Mouse (Mus musculus) adrenal gland, adult 2 months (tissue): Measurements from ENCODE around the gene Usp12. TPM values are rescaled to one million over a fixed set of nuclear protein-coding genes. Genes with fewer than 3 reads are reported as not detected.

Source experiments
- DNase-seq: peaks from one replicate; pipeline ENCODE4 v3.0.0; 2021
- long read RNA-seq: library from polyadenylated mRNA; stranded (forward); transcript quantifications from one replicate; pipeline ENCODE4 v2.0.0, GENCODE M21; 2021
- polyA plus RNA-seq: library from polyadenylated mRNA; depleted of rRNA; stranded (reverse); fragments of >200 nt; gene quantifications from 2 replicates; pipeline ENCODE4 v1.2.3, GENCODE M21; 2012; rRNA removed
- total RNA-seq, 2 experiments: library from RNA; stranded (reverse); gene quantifications; 2 replicates each; pipeline ENCODE4 v1.2.3; 2021

The Usp12 gene
- total RNA-seq (10 to 100 TPM; 27.4 to 34.2 TPM), polyA plus RNA-seq (2.9 and 3.2 TPM in 2 replicates)
- long read RNA-seq, full-length matches to known transcripts = 7 of 14 reads
- long read RNA-seq, partial matches to known transcripts = 1 of 14 reads
- long read RNA-seq, other reads (novel, unspliced or antisense) = 6 of 14 reads

DNA sequence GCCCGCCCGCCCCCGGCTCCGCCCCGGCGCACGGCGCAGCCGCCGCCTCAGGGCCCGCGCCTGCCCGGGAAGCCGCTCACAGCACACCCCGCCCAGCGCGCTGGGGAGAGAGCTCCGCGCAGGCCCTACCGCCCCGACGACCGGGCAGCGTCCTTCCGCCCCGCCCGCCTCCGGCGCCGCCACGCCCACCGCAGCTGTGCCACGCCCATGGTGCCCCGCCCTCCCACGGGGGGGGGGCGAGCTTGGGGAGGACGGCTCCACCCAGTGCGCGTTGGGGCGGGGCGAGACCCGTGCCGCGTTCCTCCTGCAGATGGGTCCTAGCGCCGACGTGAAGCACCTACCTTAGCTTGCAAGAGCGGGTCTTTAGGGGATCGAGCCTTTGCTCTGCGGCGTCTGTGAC, at the start of gene Usp12:
Usp12 (minus strand) TSS at position 154 of the 400 bp plus-strand sequence.
- peak; percentile 100 for DNase-seq

DNA sequence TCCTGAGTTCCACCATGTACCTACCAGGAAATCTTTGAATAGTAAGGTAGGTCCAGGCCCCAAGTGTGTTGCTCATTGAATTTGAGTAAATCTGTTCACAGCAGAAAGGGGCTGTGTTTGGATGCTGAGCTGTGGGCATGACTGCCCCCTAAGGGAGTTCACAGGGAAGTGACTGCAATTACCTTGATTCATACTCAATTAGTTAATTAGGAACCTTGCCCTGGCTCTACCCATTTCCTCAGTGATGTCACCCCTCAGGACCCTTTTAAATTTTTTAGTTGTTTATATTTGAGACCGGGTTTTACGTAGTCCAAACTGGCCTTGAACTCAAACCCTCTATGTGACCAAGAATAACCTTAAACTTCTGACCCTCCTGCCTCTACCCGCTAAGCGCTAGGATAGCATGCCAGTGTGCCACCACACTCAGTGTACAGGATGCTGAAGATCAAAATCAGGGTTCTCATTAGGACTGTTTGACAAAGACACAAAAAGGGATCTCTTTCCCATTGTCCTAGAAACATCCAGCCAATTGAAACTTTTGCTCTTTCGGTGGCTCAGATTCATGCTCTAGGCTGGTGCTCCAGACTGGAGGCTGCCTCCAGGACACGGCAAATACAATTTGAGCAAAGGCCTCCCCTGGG, 49.6 kb upstream of the Usp12 start:
- no peak for DNase-seq

DNA sequence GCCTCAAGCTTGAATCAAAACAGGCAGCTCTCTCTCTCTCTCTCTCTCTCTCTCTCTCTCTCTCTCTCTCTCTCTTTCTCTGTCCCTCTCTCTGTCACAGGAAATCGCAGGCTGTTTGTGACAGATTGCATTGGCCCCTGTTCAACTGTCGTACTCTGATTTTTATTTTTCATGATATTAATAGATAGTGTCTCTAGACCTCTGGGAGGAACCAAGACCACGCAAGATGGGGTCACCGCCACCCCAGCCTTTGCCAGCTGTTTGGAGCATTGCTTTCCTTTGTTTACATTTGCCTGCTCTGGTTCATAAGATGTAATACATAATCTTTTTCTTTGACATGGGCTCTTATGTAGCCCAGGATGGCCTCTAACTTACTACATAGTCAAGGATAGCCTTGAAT, 47.2 kb upstream of the Usp12 start:
- no peak for DNase-seq

DNA sequence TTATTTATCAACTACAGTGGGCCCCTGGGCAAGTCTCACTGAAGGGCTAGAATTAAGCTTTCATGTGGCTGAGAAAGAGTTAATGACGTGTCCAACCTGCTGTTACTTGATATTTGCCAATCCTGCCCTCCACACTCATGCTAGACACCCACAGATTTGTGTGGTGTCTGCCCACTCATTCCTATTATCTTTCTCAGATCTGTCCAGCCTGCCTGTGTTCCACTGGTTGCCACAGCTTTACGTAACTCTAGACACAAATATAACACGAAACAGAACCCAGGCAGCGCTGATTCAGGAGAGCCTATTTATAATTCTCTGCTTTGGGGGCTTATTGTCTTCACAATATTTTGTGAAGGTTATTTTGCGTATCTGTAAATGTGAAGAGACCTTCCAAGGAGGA, 46.5 kb upstream of the Usp12 start:
- DNase-seq = no peak

DNA sequence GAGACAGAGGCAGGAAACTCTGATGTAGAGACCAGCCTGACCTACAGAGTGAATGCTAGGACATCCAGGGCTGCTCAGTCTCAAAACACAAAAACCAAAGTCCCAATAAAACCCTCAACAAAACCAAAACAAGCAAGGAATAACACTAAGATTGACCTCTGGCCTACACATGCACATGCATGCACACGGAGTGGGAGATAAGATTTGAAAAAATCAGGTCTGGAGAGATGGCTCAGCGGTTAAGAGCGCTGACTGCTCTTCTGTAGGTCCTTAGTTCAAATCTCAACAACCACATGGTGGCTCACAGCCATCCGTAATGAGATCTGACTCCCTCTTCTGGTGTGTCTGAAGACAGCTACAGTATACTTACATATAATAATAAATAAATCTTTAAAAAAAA, 45.6 kb upstream of the Usp12 start:
- DNase-seq = no peak

DNA sequence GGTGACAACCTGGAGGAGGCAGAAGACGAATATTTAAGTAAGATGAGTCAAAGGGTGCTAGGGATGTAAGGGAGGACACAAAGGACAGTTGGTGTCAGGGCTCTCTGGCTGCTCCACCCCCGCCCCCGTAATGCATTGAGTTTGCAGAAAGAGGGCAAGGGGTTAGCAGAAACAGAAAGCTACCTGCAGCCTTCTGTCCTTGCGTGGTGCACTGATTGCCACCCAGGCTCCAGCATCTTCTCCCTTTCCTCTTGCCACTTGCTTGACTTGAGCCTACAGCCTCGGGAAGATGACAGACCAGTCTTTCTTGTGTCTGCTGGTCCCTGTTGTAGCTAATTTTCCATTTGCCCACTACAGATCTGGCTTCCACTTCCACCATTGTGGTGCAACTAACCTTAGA, 45.0 kb upstream of the Usp12 start:
- DNase-seq = no peak

DNA sequence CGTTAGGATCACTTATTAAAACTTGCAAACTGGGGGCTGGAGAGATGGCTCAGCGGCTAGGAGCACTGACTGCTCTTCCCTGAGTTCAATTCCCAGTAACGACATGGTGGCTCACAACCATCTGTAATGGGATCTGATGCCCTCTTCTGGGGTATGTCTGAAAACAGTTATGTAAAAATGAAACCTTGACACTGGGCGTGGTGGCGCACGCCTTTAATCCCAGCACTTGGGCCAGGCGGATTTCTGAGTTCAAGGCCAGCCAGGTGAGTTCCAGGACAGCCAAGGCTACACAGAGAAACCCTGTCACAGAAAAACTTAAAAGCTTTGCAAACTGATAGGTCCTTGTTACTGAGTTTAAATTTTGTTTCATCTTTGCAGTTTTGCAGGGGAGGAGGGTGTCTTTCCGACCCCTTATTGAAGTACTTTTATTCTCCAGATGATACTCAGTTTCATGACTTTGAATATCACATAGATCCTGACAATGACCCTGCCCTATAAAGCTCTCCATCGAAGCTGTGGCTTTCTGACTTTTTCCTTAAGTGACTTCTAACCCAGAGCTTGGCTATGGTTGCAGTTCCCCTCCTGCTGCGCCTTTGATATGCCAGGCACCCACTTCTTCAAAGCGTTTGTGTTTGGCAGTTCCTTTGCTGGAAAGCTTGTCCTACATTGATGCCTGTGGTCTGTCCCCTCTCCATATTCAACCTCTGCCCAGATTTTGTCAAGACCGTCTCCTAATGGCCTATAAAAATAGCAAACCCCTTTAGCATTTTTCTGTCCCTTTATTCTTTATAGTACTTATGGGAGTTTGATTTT, 44.2 kb upstream of the Usp12 start:
- DNase-seq = no peak

DNA sequence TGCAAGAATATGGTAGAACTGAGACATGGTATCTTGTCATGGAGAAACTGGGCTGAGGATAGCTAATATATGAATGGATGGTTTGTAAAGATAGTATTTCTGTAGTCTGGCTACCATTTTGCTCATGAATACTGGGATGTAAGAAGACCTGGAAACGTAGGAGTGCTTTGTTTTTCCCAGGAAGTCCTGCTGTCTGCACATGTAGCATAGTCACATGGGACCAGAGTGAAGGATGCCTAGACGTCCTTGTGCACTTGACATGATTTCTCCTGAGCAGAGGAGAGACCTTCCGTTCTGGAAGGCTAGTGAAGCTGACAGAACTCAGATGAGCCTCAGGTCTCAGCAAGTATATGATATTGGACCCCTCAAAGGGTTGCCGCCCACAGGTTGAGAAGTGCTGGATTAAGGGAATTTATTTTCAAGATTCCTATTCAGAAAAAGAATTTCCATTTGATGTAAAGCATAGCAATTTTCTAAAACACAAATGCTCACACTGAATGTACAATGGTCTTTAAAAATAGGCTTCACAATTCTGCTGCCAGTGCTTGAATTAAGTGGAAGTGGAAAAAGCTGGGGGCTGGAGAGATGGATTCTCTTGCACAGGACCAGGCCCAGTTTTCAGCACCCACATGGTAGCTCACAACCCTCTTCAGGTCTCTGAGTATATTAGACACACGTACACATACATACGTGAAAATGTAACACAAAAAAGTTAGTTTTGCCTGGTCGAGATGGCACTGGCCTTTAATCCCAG, 43.3 kb upstream of the Usp12 start:
- DNase-seq = no peak

DNA sequence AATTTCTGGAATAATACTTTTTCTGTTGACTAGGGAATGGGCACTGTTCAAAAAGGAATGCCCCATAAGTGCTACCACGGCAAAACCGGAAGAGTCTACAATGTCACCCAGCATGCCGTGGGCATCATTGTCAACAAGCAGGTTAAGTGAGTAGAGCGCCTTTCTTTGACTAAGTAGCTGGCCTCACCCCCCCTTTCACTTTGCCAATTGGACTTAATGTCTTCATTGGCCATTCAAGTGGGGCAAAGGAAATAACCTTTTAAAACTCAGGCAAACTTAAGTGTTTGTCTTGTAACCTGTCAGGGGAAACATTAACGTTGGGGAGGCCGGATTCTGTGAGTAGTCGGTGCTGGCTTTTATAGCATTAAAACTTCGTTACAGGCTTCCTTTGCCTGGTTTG, 40.2 kb upstream of the Usp12 start:
- DNase-seq = no peak

DNA sequence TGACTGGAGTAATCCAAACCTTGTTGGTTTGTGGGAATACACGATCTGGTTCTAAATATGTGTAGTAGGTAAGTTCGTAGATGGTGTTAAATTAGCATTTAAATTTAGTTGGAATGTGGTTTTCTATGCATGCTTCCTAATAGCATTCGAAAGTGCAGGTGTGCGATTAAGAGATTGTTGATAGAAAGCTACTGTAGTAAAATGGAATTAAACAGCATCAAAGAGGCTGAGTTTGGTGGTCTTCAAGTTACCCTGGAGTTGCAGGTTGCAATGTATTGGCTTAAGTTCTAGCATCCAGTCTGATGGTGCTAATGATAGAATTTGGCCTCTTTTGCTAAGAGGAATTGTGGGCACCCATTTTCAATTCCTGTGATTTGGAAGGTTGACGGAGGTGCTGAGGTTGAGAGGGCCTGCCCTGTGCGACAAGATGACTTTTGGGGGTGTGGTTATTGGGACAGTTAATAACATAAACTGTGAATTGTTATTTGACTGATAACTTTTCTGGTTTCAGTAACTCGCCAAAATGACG, 38.9 kb upstream of the Usp12 start:
- no peak for DNase-seq

DNA sequence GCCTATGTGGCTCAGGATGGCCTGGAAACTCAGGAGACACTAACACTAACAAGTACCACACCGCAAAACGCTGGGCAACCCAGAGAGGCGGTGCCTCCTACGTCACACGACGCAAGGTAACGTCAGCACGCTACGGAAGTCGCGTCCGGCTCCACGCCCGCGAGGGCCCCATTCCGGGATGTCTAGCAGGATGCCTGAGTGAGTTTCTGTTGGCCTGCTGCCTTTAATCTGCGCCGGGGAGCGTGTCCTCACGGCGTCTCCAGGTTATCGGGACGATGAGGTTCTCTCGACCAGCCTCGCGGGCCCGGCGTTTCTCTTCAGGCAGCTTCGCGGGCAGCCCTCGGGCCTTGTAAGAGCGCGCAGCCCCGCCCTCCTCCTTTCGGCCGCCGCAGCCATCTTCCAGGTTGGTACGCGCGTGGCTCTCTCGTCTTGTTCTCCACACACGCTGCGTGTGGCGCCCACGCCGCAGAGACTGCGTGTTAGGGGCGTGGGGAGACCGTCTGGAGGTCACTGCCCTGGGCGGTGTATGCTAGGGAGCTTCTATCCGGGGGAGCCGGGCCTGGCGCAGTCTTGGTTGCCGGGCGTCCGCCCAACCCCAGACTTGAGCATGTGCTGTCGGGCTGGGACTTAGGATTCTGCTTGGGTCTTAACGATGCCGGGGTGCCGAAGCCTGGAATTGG, 38.1 kb upstream of the Usp12 start, which contains the start of gene Rpl21:
Rpl21 (plus strand) TSS at position 122 of the 680 bp plus-strand sequence.
- DNase-seq = peak; percentile 94

DNA sequence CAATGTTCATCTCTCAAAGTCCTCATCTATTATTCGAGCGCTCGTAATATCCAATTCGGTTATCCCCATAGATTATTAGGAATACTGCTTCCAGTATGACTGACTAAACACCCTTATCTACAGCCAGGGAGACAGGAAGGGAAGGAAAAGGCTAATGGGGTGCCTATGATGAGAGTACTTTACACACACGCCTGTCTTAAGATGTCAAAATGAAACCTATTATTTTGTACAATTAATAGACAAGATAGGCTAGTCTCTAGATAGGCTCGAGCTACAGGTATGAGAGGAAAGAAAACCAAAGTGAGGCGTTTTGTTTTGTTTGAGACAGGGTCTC, 37.6 kb upstream of the Usp12 start:
- no peak for DNase-seq

DNA sequence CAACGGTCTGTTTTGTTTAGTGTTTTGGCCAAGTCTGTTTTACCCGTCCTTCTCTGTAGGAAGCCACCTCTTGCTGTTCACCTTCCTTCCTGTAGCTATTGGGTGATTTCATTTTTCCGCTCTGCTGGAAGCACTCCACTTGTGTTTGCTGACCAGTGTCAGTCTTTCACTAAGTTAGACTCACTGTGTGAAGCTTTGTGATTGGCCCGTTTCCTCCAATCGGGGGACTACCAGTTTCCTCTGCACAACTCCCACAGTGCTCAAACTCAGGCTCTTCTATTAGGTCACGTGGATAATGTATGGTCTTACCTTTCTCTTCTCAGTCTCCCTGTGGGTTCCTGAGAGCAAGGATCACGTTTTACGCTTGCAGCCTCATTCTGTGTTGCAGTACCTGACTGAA, 34.7 kb upstream of the Usp12 start:
- no peak for DNase-seq

DNA sequence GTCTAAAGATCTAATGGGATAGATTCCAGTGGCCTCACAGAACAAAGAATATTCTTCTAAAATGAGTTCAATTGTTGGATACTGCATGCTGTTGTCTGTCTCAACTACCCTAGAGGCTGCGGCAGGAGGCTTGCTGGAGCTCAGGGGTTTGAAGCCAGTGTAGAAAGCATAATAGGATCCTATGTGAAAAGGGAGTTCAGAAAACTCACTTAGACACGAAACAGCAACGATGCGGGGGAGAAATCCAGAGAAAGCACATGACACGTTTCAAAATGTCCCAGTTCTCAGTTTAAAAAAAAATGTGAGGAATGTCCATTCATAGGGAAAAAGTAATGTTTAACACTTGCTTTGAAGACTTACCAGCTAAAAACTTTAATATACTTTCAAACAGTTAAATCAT, 28.2 kb upstream of the Usp12 start:
- DNase-seq = no peak

DNA sequence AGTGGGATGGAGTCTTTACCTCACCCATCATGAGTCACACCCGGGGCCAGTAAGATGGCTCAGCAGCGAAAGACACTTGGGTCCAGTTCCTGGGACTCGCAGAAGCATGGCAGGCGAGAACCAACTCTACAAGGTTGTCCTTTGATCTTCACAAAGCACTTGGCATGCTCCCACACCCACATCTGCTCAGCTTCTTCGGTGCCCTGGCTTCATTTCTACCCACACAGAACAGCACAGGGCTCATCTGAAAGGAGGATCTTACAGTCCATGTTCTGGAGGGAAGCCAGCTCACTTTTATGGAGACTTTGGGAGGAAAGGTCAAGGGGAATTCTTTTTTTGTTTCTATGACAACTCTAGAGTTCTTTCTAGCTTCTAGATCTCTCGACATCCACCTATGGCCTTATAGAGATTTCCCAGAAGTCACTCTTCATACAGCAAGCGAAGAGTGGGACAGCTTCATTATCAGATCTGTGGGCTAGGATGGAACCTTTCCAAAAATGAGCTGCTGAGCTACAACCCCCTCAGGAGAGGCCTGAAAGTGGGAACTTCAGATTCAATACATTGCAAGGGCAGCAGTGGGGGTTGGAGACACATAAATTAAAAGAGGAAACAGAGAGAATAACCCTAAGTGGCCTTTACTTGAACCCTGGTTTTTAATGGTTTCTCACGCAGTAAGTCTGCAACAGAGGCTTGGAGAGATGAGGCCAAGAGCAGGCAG, 24.3 kb upstream of the Usp12 start:
- peak; percentile 72 for DNase-seq

DNA sequence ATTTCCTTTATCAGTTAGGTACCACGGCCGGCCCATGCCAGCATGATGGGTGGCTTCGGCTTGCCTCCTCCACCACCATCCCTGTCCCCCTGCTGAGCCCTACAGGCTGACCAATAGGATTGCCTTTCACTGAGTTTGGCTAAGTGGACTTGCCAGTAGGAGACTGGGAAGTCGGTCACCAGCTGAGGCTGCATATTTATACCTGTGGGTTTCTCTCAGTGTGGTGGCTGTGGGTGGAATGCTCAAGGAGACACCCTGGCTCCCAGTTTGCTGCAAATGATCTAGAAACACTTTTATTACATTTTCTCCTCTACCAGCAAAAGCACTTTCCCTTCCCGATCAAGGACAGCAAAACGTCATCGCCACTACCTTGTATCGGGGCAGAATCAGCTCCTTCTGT, 22.8 kb upstream of the Usp12 start:
- DNase-seq = no peak

DNA sequence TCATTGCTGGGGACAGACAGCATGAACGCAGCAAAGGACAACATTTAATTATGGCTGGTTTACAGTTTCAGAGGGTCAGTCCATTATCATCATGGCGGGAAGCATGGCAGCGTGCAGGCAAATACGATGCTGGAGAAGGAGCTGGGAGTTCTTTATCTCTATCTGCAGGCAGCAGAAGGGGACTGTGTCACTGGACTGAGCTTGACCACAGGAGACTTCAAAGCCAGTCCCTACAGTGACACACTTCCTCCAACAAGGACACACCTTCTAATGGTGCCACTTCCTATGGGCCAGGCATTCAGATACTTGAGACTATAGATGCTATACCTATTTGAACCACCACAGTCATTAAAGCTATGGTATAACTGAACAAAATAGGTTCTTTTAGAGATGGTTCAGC, 20.6 kb upstream of the Usp12 start:
- no peak for DNase-seq

DNA sequence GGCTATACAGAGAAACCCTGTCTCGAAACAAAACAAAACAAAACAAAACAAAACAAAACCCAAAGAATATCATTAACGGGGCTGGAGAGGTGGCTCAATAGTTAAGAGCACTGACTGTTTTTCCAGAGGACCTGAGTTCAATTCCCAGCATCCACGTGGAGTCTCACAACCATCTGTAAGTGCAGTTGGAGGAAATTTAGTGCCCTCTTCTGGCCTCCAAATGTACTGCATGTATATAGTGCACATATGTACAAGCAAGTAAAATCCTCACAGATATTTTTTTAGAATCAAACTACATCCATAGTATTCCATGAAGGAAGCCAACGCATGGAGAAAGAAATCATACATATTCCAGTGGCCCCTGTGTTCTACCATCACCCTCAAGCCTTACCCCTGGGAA, 18.6 kb upstream of the Usp12 start:
- no peak for DNase-seq

DNA sequence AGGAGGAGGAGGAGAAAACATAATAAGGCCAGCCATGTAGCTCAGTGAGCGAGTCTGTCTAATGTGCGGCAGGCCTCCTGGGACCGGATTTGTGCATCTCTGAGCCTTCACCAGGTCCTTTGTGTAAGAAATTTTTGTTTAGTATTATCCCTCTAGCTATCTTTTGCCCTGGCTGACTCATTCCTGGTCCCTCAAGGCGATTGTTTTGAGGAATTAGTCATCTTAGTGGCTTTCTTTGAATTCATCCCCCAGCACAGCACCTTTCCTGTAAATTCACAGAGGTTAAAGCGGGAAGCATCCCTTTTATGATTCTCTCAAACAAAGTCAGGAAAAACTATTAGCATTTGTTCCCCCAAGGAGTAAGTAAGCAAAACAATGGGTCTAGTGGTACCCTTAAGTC, 18.1 kb upstream of the Usp12 start:
- no peak for DNase-seq

DNA sequence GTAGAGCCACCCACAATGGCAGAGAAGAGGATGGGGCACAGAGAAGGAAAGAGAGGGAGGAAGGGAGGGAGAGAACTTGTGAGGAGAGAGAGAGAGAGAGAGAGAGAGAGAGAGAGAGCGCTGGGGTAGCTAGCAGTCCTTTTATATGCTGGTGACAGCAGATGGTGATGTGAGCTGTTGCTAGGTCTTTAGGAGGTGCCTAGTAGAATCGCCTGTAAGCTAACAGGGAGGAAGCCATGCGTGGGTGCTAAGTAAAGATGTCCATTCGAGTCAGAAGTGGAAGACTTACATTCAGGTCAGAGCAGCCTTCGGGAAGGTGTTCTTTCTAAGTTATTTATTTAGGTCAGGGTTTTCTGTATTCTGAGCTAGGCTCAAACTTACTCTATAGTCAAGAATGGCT, 15.1 kb upstream of the Usp12 start:
- no peak for DNase-seq

DNA sequence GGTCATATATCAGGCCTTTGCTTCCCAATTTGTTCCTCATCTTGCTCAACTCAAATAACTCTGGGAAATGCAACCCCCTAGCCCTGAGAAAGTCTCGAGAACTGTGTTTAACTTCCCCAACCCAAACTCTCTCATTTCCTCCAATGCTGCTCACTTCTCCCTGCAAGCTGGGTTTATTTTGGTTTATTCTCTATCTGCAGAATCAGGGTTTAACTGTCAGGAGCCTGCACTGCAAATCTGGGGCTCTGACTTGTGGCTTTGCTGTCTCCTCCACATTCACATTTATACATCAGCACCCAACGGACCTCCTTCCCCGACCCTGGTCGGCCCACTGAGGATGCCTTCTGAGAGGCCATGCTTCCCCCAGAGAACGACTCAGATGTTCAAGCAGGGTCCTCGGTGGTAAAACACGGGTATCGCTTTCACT, 11.2 kb upstream of the Usp12 start:
- no peak for DNase-seq
